Mouse (Mus musculus) adrenal gland, adult 18-20 months (tissue): ENCODE measurements at regions not wholly inside any gene's neighbourhood (a gene's known extent, or its start where the extent isn't known, plus 50 kb on each side); places are given as distances from the start of the nearest gene placed in this dataset.

Experiments
- DNase-seq, 2 experiments: peaks; one replicate each; pipeline ENCODE4 v3.0.0; 2021 to 2022; ENCODE audit warnings: low spot score in 2 of 2

GRCm38 (mm10) chr13:60061589-60061988, 115.6 kb downstream of the Gas1 start:
- no peak for DNase-seq

- DNase-seq = peak in 1 of 2 experiments; percentile 13
Observed at GRCm38 (mm10) chr13:60057761-60058274, 119.3 kb downstream of the Gas1 start.

GRCm38 (mm10) chr13:60054531-60054930, 122.6 kb downstream of the Gas1 start:
- no peak for DNase-seq

GRCm38 (mm10) chr13:60054081-60054480, 123.1 kb downstream of the Gas1 start:
- DNase-seq = no peak

GRCm38 (mm10) chr13:60051866-60052265, 125.3 kb downstream of the Gas1 start:
- no peak for DNase-seq

GRCm38 (mm10) chr13:60050799-60051580, 126.2 kb downstream of the Gas1 start:
- no peak for DNase-seq

- no peak for DNase-seq
Observed at GRCm38 (mm10) chr13:60049703-60050102, 127.5 kb downstream of the Gas1 start.

- DNase-seq = no peak
Observed at GRCm38 (mm10) chr13:60047791-60048730, 129.1 kb downstream of the Gas1 start.

- DNase-seq = no peak
Observed at GRCm38 (mm10) chr13:60045752-60046151, 131.4 kb downstream of the Gas1 start.

- DNase-seq = no peak
Observed at GRCm38 (mm10) chr13:60044876-60045275, 132.3 kb downstream of the Gas1 start.

- DNase-seq = no peak
Observed at GRCm38 (mm10) chr13:60042443-60042842, 134.7 kb downstream of the Gas1 start.

GRCm38 (mm10) chr13:60035536-60036130, 141.5 kb downstream of the Gas1 start:
- no peak for DNase-seq

GRCm38 (mm10) chr13:60033116-60033515, 144.0 kb downstream of the Gas1 start:
- no peak for DNase-seq

- no peak for DNase-seq
Observed at GRCm38 (mm10) chr13:60032586-60032985, 144.6 kb downstream of the Gas1 start.

GRCm38 (mm10) chr13:60029591-60029990, 147.6 kb downstream of the Gas1 start:
- no peak for DNase-seq

GRCm38 (mm10) chr13:60020175-60020487, 157.0 kb downstream of the Gas1 start:
- no peak for DNase-seq

- DNase-seq = peak in 1 of 2 experiments; percentile 31
Observed at GRCm38 (mm10) chr13:60019291-60020174, 157.6 kb downstream of the Gas1 start.

- DNase-seq = no peak
Observed at GRCm38 (mm10) chr13:60015854-60016366, 161.3 kb downstream of the Gas1 start.

- no peak for DNase-seq
Observed at GRCm38 (mm10) chr13:60012046-60012813, 164.9 kb downstream of the Gas1 start.

- DNase-seq = no peak
Observed at GRCm38 (mm10) chr13:60011092-60011491, 166.1 kb downstream of the Gas1 start.
